Mouse (Mus musculus): ENCODE measurements around the gene Parp8. TPM values are rescaled to one million over a fixed set of nuclear protein-coding genes. Genes with fewer than 3 reads are reported as not detected.

Gene Parp8
- polyA plus RNA-seq, 2 experiments: 2.0 to 3.2 TPM

DNA sequence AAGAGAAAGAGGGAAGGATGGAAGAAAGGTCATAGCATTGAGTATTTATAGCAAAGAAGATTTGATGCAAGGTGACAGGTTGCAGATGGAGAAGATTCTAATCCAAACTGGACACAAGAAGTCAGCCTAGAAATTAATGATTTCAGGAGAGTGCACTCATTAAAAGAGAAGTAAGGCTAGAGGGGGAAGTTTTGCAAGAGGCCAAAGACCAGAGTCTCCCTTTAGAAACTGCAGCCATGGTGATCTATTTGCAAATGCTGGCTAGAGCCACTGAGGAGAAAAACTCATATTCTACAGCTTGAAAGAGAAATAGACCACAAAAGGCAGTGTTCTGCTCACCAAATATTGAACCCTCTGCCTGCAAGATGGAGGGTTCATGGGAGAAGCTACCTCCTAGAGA is 194.4 kb downstream of the Parp8 start:
- Histone ChIP-seq H3K27me3 (ENCODE audit: control insufficient read depth, insufficient read depth, low read length) (no peaks in the 10 kb centered on the region), H3K4me3 (ENCODE audit: insufficient read depth in 1 of 2, low read depth in 2 of 2, low read length in 2 of 2) (no peak overlapping the region), H3K9ac (replicated peaks) (no peak overlapping the region), H3K27ac (no peak overlapping the region), H3K36me3 (replicated peaks; ENCODE audit: control insufficient read depth, insufficient read depth, low read depth) (no peaks in the 10 kb centered on the region), H3K9me3 (ENCODE audit: control insufficient read depth, low read length) (no peaks in the 10 kb centered on the region), H3K4me1 (replicated peaks; ENCODE audit: control insufficient read depth in 2 of 2, insufficient read depth in 2 of 2, low read length in 1 of 2) (no peaks in the 10 kb centered on the region), H3K4me2 (ENCODE audit: low read depth) (no peak overlapping the region)
- DNase-seq (ENCODE audit: low read depth in 3 of 3, low spot score in 3 of 3) (no peak), ATAC-seq (ENCODE audit: insufficient read depth) (no peak)
- TF ChIP-seq EP300 (IDR thresholded peaks at IDR 0.05; ENCODE audit: low read depth) (no peak), CTCF (IDR thresholded peaks at IDR 0.05; ENCODE audit: low read depth) (no peak)

DNA sequence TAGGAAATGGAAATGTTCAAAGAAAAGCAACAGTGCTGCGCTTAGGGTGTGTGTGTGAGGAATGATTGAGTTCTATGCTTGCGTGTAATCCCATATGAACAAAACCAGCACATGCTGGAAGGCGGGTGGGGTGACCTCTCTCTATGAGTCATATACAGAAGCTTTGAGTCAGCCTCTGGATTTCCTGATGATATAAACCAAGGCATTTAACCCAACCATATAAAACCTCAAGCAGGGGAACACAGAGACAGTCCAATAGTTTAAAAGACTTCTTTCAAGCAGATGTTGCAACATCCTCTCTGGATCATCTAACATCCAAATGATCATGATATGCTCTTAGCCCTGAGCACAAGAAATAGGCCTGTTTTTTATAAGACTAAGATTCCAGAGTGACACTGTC is 196.3 kb downstream of the Parp8 start:
- H3K27me3 ChIP-seq (ENCODE audit: control insufficient read depth, insufficient read depth, low read length): no peaks in the 10 kb centered on the region
- H3K4me3 ChIP-seq (ENCODE audit: insufficient read depth in 1 of 2, low read depth in 2 of 2, low read length in 2 of 2): no peak overlapping the region
- no peak for DNase-seq (ENCODE audit: low read depth in 3 of 3, low spot score in 3 of 3)
- no peak for ATAC-seq (ENCODE audit: insufficient read depth)
- H3K36me3 ChIP-seq (replicated peaks; ENCODE audit: control insufficient read depth, insufficient read depth, low read depth): no peaks in the 10 kb centered on the region
- H3K9me3 ChIP-seq (ENCODE audit: control insufficient read depth, low read length): no peaks in the 10 kb centered on the region
- no peak overlapping the region for H3K9ac ChIP-seq (replicated peaks)
- no peak for TF ChIP-seq EP300 (IDR thresholded peaks at IDR 0.05; ENCODE audit: low read depth)
- TF ChIP-seq CTCF (IDR thresholded peaks at IDR 0.05; ENCODE audit: low read depth): no peak
- no peak overlapping the region for H3K27ac ChIP-seq
- H3K4me2 ChIP-seq (ENCODE audit: low read depth): no peak overlapping the region
- 53% methylated on average over 3 of the region's 3 CpGs for WGBS (ENCODE audit: insufficient replicate concordance)
- H3K4me1 ChIP-seq (replicated peaks; ENCODE audit: control insufficient read depth in 2 of 2, insufficient read depth in 2 of 2, low read length in 1 of 2): no peaks in the 10 kb centered on the region

DNA sequence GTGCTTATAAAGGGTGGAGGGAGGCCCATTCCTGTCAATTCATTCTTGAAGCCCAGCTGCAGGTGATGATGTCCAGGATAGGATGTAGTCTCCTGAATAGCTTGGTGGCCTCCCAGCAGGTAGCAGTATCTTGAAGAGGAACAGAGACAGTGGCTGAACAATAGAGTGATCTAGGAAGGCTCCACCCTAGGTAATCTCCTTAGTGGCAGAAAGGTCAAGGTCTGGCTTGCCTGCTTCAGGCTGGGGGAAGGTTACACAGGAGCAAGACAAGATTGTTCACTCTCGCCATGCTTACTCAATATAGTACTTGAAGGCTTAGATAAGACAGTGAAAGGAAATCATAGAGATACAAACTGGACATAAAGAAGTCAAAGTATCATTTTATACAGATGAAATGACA is 213.9 kb downstream of the Parp8 start:
- DNase-seq (ENCODE audit: low read depth in 3 of 3, low spot score in 3 of 3): no peak
- ATAC-seq (ENCODE audit: insufficient read depth): no peak
- TF ChIP-seq CTCF (IDR thresholded peaks at IDR 0.05; ENCODE audit: low read depth) (no peak), EP300 (IDR thresholded peaks at IDR 0.05; ENCODE audit: low read depth) (no peak)
- H3K4me3 ChIP-seq (ENCODE audit: insufficient read depth in 1 of 2, low read depth in 2 of 2, low read length in 2 of 2): no peak overlapping the region
- WGBS (ENCODE audit: insufficient replicate concordance): 50% methylated on average over 1 of the region's 1 CpGs
- no peak overlapping the region for H3K4me2 ChIP-seq (ENCODE audit: low read depth)
- no peaks in the 10 kb centered on the region for H3K27me3 ChIP-seq (ENCODE audit: control insufficient read depth, insufficient read depth, low read length)
- no peaks in the 10 kb centered on the region for H3K36me3 ChIP-seq (replicated peaks; ENCODE audit: control insufficient read depth, insufficient read depth, low read depth)
- no peaks in the 10 kb centered on the region for H3K4me1 ChIP-seq (replicated peaks; ENCODE audit: control insufficient read depth in 2 of 2, insufficient read depth in 2 of 2, low read length in 1 of 2)
- no peak overlapping the region for H3K27ac ChIP-seq
- H3K9ac ChIP-seq (replicated peaks): no peak overlapping the region
- no peaks in the 10 kb centered on the region for H3K9me3 ChIP-seq (ENCODE audit: control insufficient read depth, low read length)

Other genes starting within 250 kb of the Parp8 start
- gene Emb, start 183.0 kb upstream of the Parp8 start, polyA plus RNA-seq (2012; rRNA removed): 5.4 and 10.6 TPM in 2 replicates
- 14.5 and 20.9 TPM in 2 replicates for gene Emb, start 183.0 kb upstream of the Parp8 start, polyA plus RNA-seq (2014; fragmentation: Nextera tagmentation; extraction: Ambion mirVana)
- gene Gm17509, start 195.5 kb upstream of the Parp8 start, polyA plus RNA-seq (2012; rRNA removed): 0.02 and 0.07 TPM in 2 replicates
- not detected in 2 replicates for gene Gm17509, start 195.5 kb upstream of the Parp8 start, polyA plus RNA-seq (2014; fragmentation: Nextera tagmentation; extraction: Ambion mirVana)